Mouse (Mus musculus): ENCODE measurements around the gene Rph3al. TPM values are rescaled to one million over a fixed set of nuclear protein-coding genes. Genes with fewer than 3 reads are reported as not detected.

The Rph3al gene
- polyA plus RNA-seq, 1 experiment from 2014 or later = 2.1 TPM

DNA sequence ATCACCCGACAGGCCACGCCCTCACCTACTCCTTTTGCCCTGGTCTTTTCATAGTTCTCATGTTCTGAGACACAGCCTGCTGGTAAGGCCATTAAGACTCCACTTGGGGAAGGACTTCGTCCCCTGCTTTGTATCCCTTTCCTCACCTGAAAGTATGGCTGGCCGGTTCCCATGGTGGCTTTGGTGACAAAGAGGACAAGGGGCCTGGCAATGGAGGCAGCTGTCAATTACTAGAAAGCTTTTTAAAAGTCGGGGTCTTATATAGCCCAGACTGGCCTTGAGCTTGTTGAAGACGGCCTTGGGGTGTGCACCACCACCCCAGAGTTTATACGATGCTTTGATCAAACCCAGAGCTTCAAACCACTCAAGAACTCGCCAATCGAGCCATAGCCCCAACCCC is 39.7 kb downstream of the Rph3al start:
- Histone ChIP-seq H3K27me3 (ENCODE audit: poor library complexity, severe bottlenecking) (no peaks in the 10 kb centered on the region), H3K27ac (no peak overlapping the region), H3K9me3 (no peaks in the 10 kb centered on the region), H3K4me3 (no peak overlapping the region), H3K36me3 (replicated peaks) (no peaks in the 10 kb centered on the region), H3K4me1 (peaks cover 41% of the 10 kb centered on the region)
- 93% methylated on average over 9 of the region's 9 CpGs for WGBS
- no peak for DNase-seq (ENCODE audit: extremely low spot score, low spot score)

DNA sequence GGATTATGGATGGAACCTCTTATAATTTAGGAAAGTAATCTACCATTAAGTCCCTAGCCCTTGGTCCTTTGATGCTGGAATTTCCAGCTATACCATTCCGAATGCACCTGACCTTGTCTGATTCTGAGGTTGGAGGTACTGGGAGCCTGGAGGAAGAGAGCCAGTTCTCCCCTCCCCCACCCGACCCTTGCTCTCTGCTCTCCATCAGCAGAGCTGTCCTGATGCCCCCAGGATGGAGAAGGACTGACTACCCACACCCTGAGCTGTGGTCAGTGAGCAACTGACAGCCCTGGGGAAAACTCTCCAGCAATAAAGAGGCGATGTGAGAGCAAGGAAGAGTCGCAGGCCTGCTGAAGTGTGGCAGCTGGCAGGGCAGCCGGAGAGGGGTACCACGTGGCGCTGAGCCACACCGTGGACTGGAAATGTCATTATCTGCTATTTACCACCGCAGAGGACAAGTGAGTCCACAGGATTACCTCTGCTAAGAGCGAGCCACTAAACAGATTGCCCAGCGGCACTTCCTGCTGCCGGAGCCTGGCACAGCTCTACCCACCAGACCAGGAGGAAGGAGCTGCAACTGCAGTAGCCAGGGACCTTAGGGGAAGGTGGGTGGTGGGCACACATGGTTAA is 43.3 kb downstream of the Rph3al start:
- no peak for DNase-seq (ENCODE audit: extremely low spot score, low spot score)
- Histone ChIP-seq H3K36me3 (replicated peaks) (no peaks in the 10 kb centered on the region), H3K27ac (0 out of 2 replicates have a peak overlapping the region, but pooled peaks have one; percentile 7), H3K4me3 (no peak overlapping the region), H3K4me1 (peaks cover 29% of the 10 kb centered on the region), H3K27me3 (ENCODE audit: poor library complexity, severe bottlenecking) (no peaks in the 10 kb centered on the region), H3K9me3 (no peaks in the 10 kb centered on the region)
- WGBS = 84% methylated on average over 12 of the region's 12 CpGs

DNA sequence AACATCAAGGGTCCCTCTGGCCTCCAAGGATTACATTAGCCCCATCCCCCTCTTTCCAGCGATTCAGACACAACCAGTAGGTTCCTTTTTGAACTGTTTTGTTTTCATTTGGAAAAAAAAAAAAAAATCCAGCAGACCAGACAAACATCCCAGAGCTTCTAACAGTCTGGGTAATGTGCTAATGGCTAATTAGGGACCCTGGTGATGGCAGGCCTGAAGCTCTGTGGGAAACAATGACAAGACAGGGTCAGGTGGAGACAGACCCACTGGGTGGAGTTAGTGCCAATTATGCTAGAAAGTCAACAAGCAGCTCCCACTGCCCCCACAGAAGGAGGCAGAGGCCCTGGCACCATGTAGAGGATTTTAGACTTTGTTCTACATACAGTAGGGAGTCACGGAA is 44.3 kb downstream of the Rph3al start:
- Histone ChIP-seq H3K27ac (no peak overlapping the region), H3K4me1 (peaks cover 21% of the 10 kb centered on the region), H3K27me3 (ENCODE audit: poor library complexity, severe bottlenecking) (no peaks in the 10 kb centered on the region), H3K36me3 (replicated peaks) (no peaks in the 10 kb centered on the region), H3K9me3 (no peaks in the 10 kb centered on the region), H3K4me3 (no peak overlapping the region)
- no peak for DNase-seq (ENCODE audit: extremely low spot score, low spot score)
- 75% methylated on average over 2 of the region's 2 CpGs for WGBS

DNA sequence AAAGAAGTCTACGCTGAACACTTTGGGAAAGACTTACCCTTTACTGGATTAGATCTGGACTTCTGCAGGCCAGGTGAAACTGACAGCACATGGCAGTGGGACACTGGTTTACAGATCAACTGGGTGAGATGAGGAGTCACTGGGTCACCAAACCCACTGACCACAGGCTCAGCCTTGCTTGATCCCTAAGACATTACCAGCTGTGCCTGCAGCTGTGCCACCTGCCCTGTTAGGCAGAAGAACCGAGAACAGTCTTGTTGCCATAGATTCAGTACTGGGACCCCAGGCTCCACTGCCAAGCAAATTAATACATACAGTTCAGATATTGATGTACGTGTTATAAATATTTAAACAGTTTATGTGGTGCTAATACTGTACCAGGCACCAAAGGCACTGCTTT is 50.9 kb downstream of the Rph3al start:
- no peak for DNase-seq (ENCODE audit: extremely low spot score, low spot score)
- Histone ChIP-seq H3K27ac (no peak overlapping the region), H3K36me3 (replicated peaks) (no peaks in the 10 kb centered on the region), H3K4me3 (no peak overlapping the region), H3K27me3 (ENCODE audit: poor library complexity, severe bottlenecking) (no peaks in the 10 kb centered on the region), H3K9me3 (no peaks in the 10 kb centered on the region), H3K4me1 (no peaks in the 10 kb centered on the region)
- 90% methylated on average over 3 of the region's 3 CpGs for WGBS

DNA sequence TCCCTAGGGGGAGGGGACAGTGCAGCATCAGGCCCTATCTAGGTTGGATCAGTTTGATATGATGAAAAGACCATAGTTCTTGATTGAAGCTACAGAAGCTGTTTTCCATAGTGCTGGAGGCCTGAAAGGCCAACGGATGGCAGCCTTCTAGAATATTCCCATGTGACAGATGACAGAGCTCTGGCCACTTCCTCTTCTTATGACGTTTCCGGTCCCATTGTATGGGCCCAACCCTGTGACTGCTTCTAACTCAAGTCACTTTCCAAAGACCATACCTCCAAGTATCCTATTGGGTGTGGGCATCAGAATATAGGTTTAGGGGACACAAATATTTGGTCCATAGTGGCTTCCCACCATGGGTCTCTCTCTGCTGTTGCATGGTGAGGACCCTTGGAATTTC is 57.0 kb downstream of the Rph3al start:
- 92% methylated on average over 3 of the region's 3 CpGs for WGBS
- no peaks in the 10 kb centered on the region for H3K36me3 ChIP-seq (replicated peaks)
- H3K4me3 ChIP-seq = no peak overlapping the region

DNA sequence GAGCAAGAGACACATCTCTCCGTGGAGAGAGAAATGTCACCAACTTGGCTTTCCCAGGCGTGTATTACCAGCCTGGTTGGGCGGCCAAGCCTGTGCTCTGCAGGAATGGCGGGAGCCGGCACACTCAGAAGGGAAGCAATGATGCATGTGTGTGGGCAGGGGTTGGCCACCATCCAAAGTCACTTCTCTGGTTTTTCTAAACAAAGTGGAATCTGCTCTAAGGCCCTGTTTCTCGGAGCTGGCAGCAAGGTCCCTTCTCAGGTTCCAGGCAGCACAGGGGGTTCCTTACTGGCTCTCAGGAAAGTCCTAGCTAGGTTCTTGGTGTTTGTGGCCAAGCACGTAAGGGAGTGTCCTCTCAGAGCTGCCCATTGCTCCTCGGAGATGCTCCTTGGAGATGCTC is 58.2 kb downstream of the Rph3al start:
- no peaks in the 10 kb centered on the region for H3K36me3 ChIP-seq (replicated peaks)
- WGBS = 84% methylated on average over 8 of the region's 8 CpGs
- peaks cover 6% of the 10 kb centered on the region; the same call in 1 of the 2 replicates for H3K4me1 ChIP-seq
- H3K27ac ChIP-seq = no peak overlapping the region
- H3K9me3 ChIP-seq = no peaks in the 10 kb centered on the region
- DNase-seq (ENCODE audit: extremely low spot score, low spot score) = no peak
- no peaks in the 10 kb centered on the region for H3K27me3 ChIP-seq (ENCODE audit: poor library complexity, severe bottlenecking)
- H3K4me3 ChIP-seq = no peak overlapping the region

More for the DNA sequence above, 57.0 kb downstream of the Rph3al start:
- Histone ChIP-seq H3K4me1 (peaks cover 3% of the 10 kb centered on the region; the same call in 1 of the 2 replicates), H3K27me3 (ENCODE audit: poor library complexity, severe bottlenecking) (no peaks in the 10 kb centered on the region), H3K27ac (no peak overlapping the region), H3K9me3 (no peaks in the 10 kb centered on the region)
- DNase-seq (ENCODE audit: extremely low spot score, low spot score) = no peak

DNA sequence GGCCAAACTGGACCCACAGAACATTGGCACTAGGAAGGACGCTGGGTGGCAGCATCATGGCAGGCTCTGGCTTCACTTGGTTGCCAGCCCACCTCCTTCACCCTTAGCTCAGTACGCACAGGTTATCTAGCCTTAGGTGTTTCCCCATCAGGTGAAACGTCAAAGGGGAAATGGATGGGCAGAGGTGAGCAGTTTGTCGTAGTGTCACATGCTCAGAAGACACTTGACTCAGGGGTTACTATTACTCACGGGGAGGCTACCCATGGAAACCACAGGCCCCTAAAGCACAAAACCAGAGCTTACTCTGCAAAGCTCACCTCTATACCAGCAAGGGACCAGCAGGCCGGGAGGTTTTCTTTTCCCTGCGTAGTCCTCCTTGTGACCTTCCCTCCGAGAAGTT is 59.8 kb downstream of the Rph3al start:
- 86% methylated on average over 8 of the region's 8 CpGs for WGBS
- H3K4me3 ChIP-seq = no peak overlapping the region
- no peaks in the 10 kb centered on the region for H3K9me3 ChIP-seq
- DNase-seq (ENCODE audit: extremely low spot score, low spot score) = no peak
- no peaks in the 10 kb centered on the region for H3K36me3 ChIP-seq (replicated peaks)
- no peaks in the 10 kb centered on the region for H3K27me3 ChIP-seq (ENCODE audit: poor library complexity, severe bottlenecking)
- H3K4me1 ChIP-seq = peaks cover 6% of the 10 kb centered on the region; the same call in 1 of the 2 replicates
- no peak overlapping the region for H3K27ac ChIP-seq

DNA sequence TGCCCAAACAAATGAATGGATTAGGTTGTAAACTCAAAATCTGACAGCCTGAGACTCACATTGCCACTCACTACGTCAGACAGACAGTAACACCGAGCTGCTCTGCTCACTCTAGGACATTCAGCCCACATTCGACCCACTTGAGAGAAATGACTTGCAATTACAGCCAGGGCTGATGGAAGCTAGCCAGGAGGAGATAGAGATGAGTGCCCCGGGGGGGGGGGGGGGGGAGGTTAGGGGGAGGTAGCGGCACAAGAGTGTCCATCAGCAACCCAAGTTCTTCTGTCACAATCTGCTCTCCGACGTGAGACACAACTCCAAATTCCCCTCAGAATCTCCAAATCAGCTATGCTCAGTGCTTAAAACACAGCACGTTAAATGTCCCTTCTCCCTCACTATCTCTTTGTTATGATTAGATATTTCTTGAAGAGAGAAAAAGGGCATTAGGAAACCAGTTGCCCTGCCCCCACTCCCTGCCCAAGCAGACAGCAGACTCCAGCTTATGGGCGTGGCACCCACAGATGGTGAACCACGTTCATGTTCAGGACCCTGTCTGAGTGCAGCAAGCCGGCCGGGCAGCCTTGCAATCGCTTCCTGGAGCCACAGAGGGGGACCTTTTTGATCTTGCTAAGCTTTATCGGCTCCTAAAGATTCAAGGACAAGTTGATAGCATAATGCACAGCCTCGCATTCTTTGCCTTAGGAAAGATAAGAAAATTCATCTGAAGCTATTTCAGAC is 62.0 kb downstream of the Rph3al start:
- Histone ChIP-seq H3K27me3 (ENCODE audit: poor library complexity, severe bottlenecking) (no peaks in the 10 kb centered on the region), H3K36me3 (replicated peaks) (no peaks in the 10 kb centered on the region), H3K9me3 (no peaks in the 10 kb centered on the region), H3K27ac (no peak overlapping the region), H3K4me1 (peaks cover 6% of the 10 kb centered on the region; the same call in 1 of the 2 replicates), H3K4me3 (no peak overlapping the region)
- DNase-seq (ENCODE audit: extremely low spot score, low spot score) = no peak
- 66% methylated on average over 15 of the region's 15 CpGs for WGBS

DNA sequence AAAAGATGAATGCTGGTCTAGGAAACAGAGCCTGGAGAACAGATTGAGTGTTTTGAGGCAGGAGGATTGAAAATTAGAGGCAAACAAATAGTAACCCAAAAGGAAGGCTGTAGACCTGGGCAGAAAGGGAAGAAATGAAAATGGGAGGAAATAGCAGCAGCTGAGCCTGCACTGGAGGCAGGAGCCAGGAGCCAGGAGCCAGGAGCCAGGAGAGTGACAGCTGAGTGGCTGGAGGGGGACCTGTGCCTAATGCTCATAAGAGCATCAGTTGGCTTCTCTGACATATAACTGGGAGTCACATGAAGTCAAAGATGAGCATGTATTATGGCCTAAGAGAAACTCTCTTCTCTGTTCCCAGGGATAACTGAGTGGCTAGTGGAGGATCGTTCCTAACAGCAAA is 66.5 kb downstream of the Rph3al start:
- Histone ChIP-seq H3K27me3 (ENCODE audit: poor library complexity, severe bottlenecking) (no peaks in the 10 kb centered on the region; the same call in 1 of the 2 replicates), H3K9me3 (no peaks in the 10 kb centered on the region), H3K27ac (no peak overlapping the region), H3K4me3 (no peak overlapping the region), H3K4me1 (peaks cover 22% of the 10 kb centered on the region), H3K36me3 (replicated peaks) (no peaks in the 10 kb centered on the region)
- 96% methylated on average over 1 of the region's 1 CpGs for WGBS
- no peak for DNase-seq (ENCODE audit: extremely low spot score, low spot score)

DNA sequence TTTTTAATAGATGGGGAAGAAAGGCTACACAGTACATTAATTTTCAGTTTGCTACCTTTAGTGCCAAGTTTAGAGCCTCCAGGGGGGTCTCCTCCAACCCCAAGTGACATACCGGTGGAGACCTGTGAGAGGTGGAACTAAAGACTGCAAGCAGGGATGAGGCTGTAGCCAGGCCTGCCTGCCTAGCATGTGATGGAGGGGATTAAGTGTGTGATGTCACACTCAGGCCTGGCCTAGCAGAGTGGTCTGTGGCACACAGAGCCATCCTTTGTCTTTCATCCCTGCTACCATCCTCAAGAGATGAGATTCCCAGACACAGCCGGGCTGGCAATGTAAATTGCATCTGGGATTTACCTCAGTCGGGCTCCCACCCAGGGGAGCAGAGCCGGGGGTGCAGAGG is 67.3 kb downstream of the Rph3al start:
- H3K4me1 ChIP-seq = peaks cover 18% of the 10 kb centered on the region
- DNase-seq (ENCODE audit: extremely low spot score, low spot score) = no peak
- no peaks in the 10 kb centered on the region for H3K36me3 ChIP-seq (replicated peaks)
- no peaks in the 10 kb centered on the region for H3K9me3 ChIP-seq
- WGBS = 29% methylated on average over 4 of the region's 4 CpGs
- no peak overlapping the region for H3K4me3 ChIP-seq
- H3K27ac ChIP-seq = no peak overlapping the region
- no peaks in the 10 kb centered on the region; the same call in 1 of the 2 replicates for H3K27me3 ChIP-seq (ENCODE audit: poor library complexity, severe bottlenecking)

DNA sequence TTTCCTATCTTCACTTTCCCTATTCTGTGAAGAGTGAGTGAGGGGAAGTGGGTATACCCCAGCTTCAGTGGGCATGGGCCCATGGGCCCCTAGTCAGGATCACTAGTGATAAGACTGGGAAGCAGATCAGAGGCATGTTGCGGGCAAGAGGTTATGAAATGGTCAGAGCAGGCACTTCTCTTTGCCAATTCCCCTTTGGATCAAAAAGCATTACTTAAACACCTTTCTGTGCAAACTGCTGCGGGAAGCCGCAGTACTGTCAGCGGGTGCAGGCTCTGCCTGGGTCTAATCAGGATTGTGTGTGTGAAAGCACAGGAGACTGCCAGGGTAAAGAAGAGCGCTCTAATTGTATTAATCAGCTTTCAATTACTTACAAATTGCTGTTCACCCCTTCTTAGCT is 67.8 kb downstream of the Rph3al start:
- Histone ChIP-seq H3K4me1 (peaks cover 23% of the 10 kb centered on the region), H3K27ac (0 out of 2 replicates have a peak overlapping the region, but pooled peaks have one; percentile 36), H3K9me3 (no peaks in the 10 kb centered on the region), H3K4me3 (no peak overlapping the region), H3K27me3 (ENCODE audit: poor library complexity, severe bottlenecking) (no peaks in the 10 kb centered on the region; the same call in 1 of the 2 replicates), H3K36me3 (replicated peaks) (no peaks in the 10 kb centered on the region)
- 45% methylated on average over 5 of the region's 5 CpGs for WGBS
- DNase-seq (ENCODE audit: extremely low spot score, low spot score) = no peak

DNA sequence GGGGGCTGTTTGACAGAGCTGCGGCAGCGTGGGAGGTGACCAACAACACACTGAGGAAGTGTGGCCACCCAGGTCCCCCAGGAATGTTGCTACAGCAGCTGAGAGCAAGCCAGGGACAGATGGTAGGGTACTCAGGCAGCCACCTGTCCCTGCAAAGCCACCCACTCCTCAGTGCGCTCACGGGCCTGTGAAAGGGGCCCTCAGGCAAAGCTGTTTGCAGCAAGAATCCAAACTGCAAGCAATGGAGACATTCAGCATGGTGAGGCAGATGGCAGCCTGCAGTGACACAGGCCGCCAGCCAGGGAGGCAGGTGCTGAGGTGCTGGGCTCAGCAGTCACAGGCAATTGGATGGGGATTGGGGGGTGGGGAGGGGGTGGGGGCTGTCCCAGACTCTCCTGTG is 68.3 kb downstream of the Rph3al start:
- WGBS = 60% methylated on average over 5 of the region's 5 CpGs
- peak overlapping the region; percentile 36; the same call in 1 of the 2 replicates for H3K27ac ChIP-seq
- no peaks in the 10 kb centered on the region; the same call in 1 of the 2 replicates for H3K27me3 ChIP-seq (ENCODE audit: poor library complexity, severe bottlenecking)
- no peak overlapping the region for H3K4me3 ChIP-seq
- peaks cover 28% of the 10 kb centered on the region for H3K4me1 ChIP-seq
- no peaks in the 10 kb centered on the region for H3K36me3 ChIP-seq (replicated peaks)
- no peak for DNase-seq (ENCODE audit: extremely low spot score, low spot score)
- H3K9me3 ChIP-seq = no peaks in the 10 kb centered on the region

DNA sequence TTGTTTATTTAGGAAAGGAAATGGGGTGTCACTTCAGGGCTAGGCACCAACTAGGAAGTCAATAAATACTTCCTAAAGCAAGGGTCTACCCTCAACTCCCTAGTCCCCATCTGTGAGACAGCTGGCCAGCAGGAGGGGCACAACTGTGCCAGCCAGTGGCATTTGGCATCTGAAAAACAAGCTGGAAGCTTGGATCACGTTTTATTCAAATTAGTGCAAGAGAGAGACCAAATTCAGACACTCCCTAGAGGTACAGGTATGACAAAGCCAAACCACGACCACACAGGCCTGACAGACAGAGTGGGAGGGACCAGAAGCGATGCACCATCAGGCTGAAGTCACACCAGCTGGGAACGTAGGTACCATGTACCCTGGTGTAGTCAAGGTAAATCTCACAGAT is 71.4 kb downstream of the Rph3al start:
- Histone ChIP-seq H3K27me3 (ENCODE audit: poor library complexity, severe bottlenecking) (no peaks in the 10 kb centered on the region; the same call in none of the 2 replicates), H3K4me3 (no peak overlapping the region), H3K4me1 (peaks cover 36% of the 10 kb centered on the region), H3K9me3 (no peaks in the 10 kb centered on the region), H3K36me3 (replicated peaks) (no peaks in the 10 kb centered on the region), H3K27ac (no peak overlapping the region)
- 79% methylated on average over 4 of the region's 4 CpGs for WGBS
- no peak for DNase-seq (ENCODE audit: extremely low spot score, low spot score)
